Mouse (Mus musculus) megakaryocyte, embryonic 14.5 days (primary cell): ENCODE measurements at regions not wholly inside any gene's neighbourhood (a gene's known extent, or its start where the extent isn't known, plus 50 kb on each side); places are given as distances from the start of the nearest gene placed in this dataset.

Experiments
- FLI1 ChIP-seq: IDR thresholded peaks from 2 replicates; pipeline ENCODE4 v1.6.1; 2012; ENCODE audit warnings: low read length, inconsistent platforms, mixed read lengths
- GATA1 ChIP-seq: IDR thresholded peaks from 3 replicates; pipeline ENCODE4 v1.6.1; 2012; ENCODE audit warnings: mixed read lengths, low read length, inconsistent platforms, borderline replicate concordance

- TF ChIP-seq FLI1: no peak
- no peak for TF ChIP-seq GATA1
Measured at GRCm38 (mm10) chr6:117527526-117527925, 313.5 kb upstream of the Zfp637 start.
